Mouse (Mus musculus): ENCODE data around the gene Psme2. TPM values are rescaled to one million over a fixed set of nuclear protein-coding genes. Genes with fewer than 3 reads are reported as not detected.

Gene Psme2
- polyA plus RNA-seq, 1 experiment from 2014 or later, result 283 TPM

DNA sequence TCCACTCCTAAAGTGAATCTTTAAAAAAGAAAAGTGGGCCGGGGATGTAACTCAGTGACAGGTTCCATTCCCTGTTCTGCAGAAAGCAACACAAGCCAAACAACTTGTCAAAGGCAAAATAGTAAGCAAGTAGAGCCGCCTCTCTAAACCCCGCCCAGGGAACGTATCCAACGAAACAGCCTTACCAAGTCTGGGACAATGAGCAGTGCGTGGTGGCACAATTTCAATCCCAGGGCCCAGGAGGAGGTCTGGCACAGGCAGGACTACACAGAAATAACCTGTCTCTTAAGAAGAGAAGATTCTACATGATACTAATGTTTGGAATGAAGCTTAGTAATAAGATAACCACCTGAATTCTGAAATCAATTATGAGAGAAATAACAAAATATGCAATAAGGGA lies 40.7 kb downstream of the Psme2 start:
- Histone ChIP-seq H3K9me3 (replicated peaks; ENCODE audit: control insufficient read depth, low read length) (no peaks in the 10 kb centered on the region), H3K4me1 (ENCODE audit: control insufficient read depth, insufficient read depth, low read length) (no peaks in the 10 kb centered on the region), H3K27ac (ENCODE audit: low read length) (no peak overlapping the region), H3K36me3 (ENCODE audit: control insufficient read depth, insufficient read depth, low read length) (peaks cover 5% of the 10 kb centered on the region; the same call in 1 of the 2 replicates), H3K27me3 (ENCODE audit: control insufficient read depth, insufficient read depth, low read length) (no peaks in the 10 kb centered on the region), H3K4me2 (ENCODE audit: low read depth, low read length) (no peak overlapping the region), H3K4me3 (replicated peaks; ENCODE audit: low read length) (no peak overlapping the region), H3K9ac (ENCODE audit: low read length) (no peak overlapping the region)
- 77% methylated on average over 6 of the region's 6 CpGs for WGBS
- ATAC-seq (ENCODE audit: insufficient read depth, low FRiP score), result no peak

DNA sequence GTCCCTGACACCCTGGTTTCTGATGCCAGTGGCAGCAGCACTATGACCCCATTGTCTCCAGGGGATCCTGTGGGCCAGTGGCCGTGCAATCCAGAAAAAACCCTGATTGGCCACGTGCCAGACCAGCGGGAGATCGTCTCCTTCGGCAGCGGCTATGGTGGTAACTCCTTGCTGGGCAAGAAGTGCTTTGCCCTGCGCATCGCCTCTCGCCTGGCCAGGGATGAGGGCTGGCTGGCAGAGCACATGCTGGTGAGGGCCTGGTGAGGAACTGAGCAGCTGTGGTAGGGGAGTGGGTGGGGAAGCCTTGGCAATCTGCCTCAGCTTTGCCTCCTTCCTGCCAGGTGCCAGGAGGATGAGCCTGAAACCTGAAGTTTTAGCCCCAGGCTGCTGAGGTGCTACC lies 46.6 kb downstream of the Psme2 start:
- ATAC-seq (ENCODE audit: insufficient read depth, low FRiP score), result no peak
- peaks cover 5% of the 10 kb centered on the region; the same call in 1 of the 2 replicates for H3K36me3 ChIP-seq (ENCODE audit: control insufficient read depth, insufficient read depth, low read length)
- 72% methylated on average over 9 of the region's 9 CpGs for WGBS
- H3K4me1 ChIP-seq (ENCODE audit: control insufficient read depth, insufficient read depth, low read length), result peaks cover 14% of the 10 kb centered on the region
- H3K27me3 ChIP-seq (ENCODE audit: control insufficient read depth, insufficient read depth, low read length), result no peaks in the 10 kb centered on the region
- H3K27ac ChIP-seq (ENCODE audit: low read length), result no peak overlapping the region
- H3K9ac ChIP-seq (ENCODE audit: low read length), result no peak overlapping the region
- no peak overlapping the region for H3K4me3 ChIP-seq (replicated peaks; ENCODE audit: low read length)
- no peak overlapping the region for H3K4me2 ChIP-seq (ENCODE audit: low read depth, low read length)
- no peaks in the 10 kb centered on the region for H3K9me3 ChIP-seq (replicated peaks; ENCODE audit: control insufficient read depth, low read length)

DNA sequence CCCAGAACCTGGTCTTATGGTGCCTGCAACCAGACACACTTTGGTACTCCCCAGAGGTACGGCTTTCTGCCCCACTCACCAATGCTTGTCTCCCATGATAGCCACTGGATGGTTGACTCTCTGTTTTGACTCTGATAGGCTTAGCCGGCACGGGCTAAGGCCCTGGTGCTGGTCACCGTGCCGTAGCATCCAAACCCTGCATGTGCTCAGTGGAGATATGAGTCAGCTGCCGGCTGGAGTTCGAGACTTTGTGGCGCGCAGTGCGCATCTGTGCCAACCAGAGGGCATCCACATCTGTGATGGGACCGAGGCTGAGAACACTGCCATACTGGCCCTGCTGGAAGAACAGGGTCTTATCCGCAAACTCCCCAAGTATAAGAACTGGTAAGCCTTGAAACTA lies 48.6 kb downstream of the Psme2 start:
- no peak for ATAC-seq (ENCODE audit: insufficient read depth, low FRiP score)
- no peak overlapping the region for H3K27ac ChIP-seq (ENCODE audit: low read length)
- peaks cover 14% of the 10 kb centered on the region for H3K4me1 ChIP-seq (ENCODE audit: control insufficient read depth, insufficient read depth, low read length)
- no peaks in the 10 kb centered on the region for H3K9me3 ChIP-seq (replicated peaks; ENCODE audit: control insufficient read depth, low read length)
- H3K4me2 ChIP-seq (ENCODE audit: low read depth, low read length), result no peak overlapping the region
- no peaks in the 10 kb centered on the region for H3K27me3 ChIP-seq (ENCODE audit: control insufficient read depth, insufficient read depth, low read length)
- H3K36me3 ChIP-seq (ENCODE audit: control insufficient read depth, insufficient read depth, low read length), result no peaks in the 10 kb centered on the region; the same call in 1 of the 2 replicates
- no peak overlapping the region for H3K9ac ChIP-seq (ENCODE audit: low read length)
- H3K4me3 ChIP-seq (replicated peaks; ENCODE audit: low read length), result no peak overlapping the region
- WGBS, result 95% methylated on average over 12 of the region's 12 CpGs

DNA sequence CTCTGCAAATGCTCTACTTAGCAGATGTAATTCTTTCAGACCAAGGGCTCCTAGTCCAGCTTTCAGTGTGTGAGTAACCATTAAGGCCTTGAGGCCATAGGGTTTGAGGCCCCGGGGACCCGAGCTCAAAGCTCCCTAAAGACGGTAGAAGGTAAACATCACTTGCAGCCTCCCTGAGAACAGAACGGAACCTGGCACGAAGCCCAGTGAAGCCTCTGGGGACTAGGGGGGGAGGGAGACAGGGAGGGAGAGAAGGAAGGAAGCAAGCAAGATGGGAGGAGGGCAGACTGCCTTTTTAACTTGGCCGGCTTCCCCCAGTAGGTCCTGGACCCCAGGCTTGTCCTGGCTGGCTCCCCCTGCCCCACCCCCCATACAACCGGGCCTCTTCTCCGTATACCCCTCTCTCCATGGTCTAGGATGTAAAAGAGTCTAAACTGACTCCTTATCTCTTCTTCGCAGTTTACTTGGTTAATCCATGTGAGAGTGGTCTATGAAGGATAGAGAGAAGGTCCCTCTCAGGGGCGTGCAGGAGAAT lies 50.1 kb downstream of the Psme2 start:
- Histone ChIP-seq H3K9me3 (replicated peaks; ENCODE audit: control insufficient read depth, low read length) (no peaks in the 10 kb centered on the region), H3K9ac (ENCODE audit: low read length) (peak overlapping the region; percentile 76), H3K4me2 (ENCODE audit: low read depth, low read length) (peak overlapping the region; percentile 53), H3K27ac (ENCODE audit: low read length) (peak overlapping the region; percentile 91), H3K4me3 (replicated peaks; ENCODE audit: low read length) (peak overlapping the region; percentile 56), H3K27me3 (ENCODE audit: control insufficient read depth, insufficient read depth, low read length) (no peaks in the 10 kb centered on the region), H3K4me1 (ENCODE audit: control insufficient read depth, insufficient read depth, low read length) (peaks cover 14% of the 10 kb centered on the region), H3K36me3 (ENCODE audit: control insufficient read depth, insufficient read depth, low read length) (no peaks in the 10 kb centered on the region; the same call in 1 of the 2 replicates)
- 1% methylated on average over 10 of the region's 10 CpGs for WGBS
- peak; percentile 63 for ATAC-seq (ENCODE audit: insufficient read depth, low FRiP score)

DNA sequence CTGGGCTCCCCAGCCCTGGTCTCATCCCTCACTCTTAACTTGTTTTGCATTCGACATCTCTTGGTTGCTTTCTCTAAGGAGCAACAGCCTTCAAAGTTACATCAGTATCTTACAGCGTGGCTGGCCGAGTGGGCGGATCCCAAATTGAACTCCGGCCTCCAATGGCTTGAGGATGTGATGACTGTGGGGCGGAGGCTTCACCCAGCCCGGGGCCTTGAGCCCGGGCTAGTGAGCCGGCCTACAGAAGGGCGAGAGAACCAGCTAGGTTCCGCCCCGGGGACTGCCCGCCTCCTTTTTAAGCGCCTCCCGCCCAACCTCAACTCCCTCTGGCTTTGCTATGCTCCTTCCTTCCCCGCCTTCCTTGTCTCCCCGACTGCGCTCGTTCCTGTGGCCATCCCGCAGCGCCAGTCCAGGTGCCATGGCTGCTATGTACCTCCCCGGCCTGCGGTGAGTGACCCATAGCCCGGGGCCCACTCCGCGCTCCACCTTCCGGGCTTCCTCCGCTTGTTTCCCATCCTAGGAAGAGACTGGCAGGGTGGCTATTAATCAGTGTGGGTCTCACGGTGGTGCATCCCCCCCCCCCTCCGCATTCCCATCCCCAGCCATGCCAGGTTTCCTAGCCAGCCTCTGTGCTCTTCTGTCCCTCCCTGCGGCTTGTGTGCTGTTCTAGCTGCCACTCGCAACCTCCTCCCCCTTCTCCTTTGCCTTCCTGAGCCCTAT lies 50.7 kb downstream of the Psme2 start, which contains the start of gene Pck2:
TSS of gene Pck2 (plus strand) at position 200 of the 720 bp plus-strand sequence.
- Histone ChIP-seq H3K36me3 (ENCODE audit: control insufficient read depth, insufficient read depth, low read length) (no peaks in the 10 kb centered on the region; the same call in 1 of the 2 replicates), H3K9ac (ENCODE audit: low read length) (peak within 1 kb of the TSS; percentile 76), H3K27ac (ENCODE audit: low read length) (peak within 1 kb of the TSS; percentile 91), H3K4me1 (ENCODE audit: control insufficient read depth, insufficient read depth, low read length) (peaks cover 14% of the 10 kb centered on the region), H3K9me3 (replicated peaks; ENCODE audit: control insufficient read depth, low read length) (no peaks in the 10 kb centered on the region), H3K27me3 (ENCODE audit: control insufficient read depth, insufficient read depth, low read length) (no peaks in the 10 kb centered on the region), H3K4me3 (replicated peaks; ENCODE audit: low read length) (peak within 1 kb of the TSS; percentile 56), H3K4me2 (ENCODE audit: low read depth, low read length) (peak within 1 kb of the TSS; percentile 53)
- WGBS, result under 1% methylated on average over 32 of the region's 32 CpGs
- peak; percentile 95 for ATAC-seq (ENCODE audit: insufficient read depth, low FRiP score)

Other genes starting within 250 kb of the Psme2 start
- gene Dhrs4, start 112.4 kb downstream of the Psme2 start, polyA plus RNA-seq (2015; fragmentation: Nextera tagmentation; extraction: Ambion mirVana), result 108 and 109 TPM in 2 replicates
- 1.8 and 1.9 TPM in 2 replicates for gene Carmil3, start 100.5 kb downstream of the Psme2 start, polyA plus RNA-seq (2015; fragmentation: Nextera tagmentation; extraction: Ambion mirVana)
- 0.25 and 0.31 TPM in 2 replicates for gene Cpne6, start 80.7 kb downstream of the Psme2 start, polyA plus RNA-seq (2015; fragmentation: Nextera tagmentation; extraction: Ambion mirVana)
- not detected in 2 replicates for gene Nrl, start 66.1 kb downstream of the Psme2 start, polyA plus RNA-seq (2015; fragmentation: Nextera tagmentation; extraction: Ambion mirVana)
- 50.1 and 54.5 TPM in 2 replicates for gene Pck2, start 50.8 kb downstream of the Psme2 start, polyA plus RNA-seq (2015; fragmentation: Nextera tagmentation; extraction: Ambion mirVana)
- gene Dcaf11, start 31.1 kb downstream of the Psme2 start, polyA plus RNA-seq (2015; fragmentation: Nextera tagmentation; extraction: Ambion mirVana), result 76.7 and 77.6 TPM in 2 replicates
- 0.89 and 1.2 TPM in 2 replicates for gene A730061H03Rik, start 30.7 kb downstream of the Psme2 start, polyA plus RNA-seq (2015; fragmentation: Nextera tagmentation; extraction: Ambion mirVana)
- gene Fitm1, start 15.5 kb downstream of the Psme2 start, polyA plus RNA-seq (2015; fragmentation: Nextera tagmentation; extraction: Ambion mirVana), result 0.64 and 8.1 TPM in 2 replicates
- 149 and 162 TPM in 2 replicates for gene Psme1, start 13.0 kb downstream of the Psme2 start, polyA plus RNA-seq (2015; fragmentation: Nextera tagmentation; extraction: Ambion mirVana)
- 11.4 and 11.5 TPM in 2 replicates for gene Emc9, start 5.8 kb downstream of the Psme2 start, polyA plus RNA-seq (2015; fragmentation: Nextera tagmentation; extraction: Ambion mirVana)
- gene Rnf31, start 595 bp upstream of the Psme2 start, polyA plus RNA-seq (2015; fragmentation: Nextera tagmentation; extraction: Ambion mirVana), result 18.1 and 19.1 TPM in 2 replicates
- 10.7 and 12.4 TPM in 2 replicates for gene Irf9, start 12.5 kb upstream of the Psme2 start, polyA plus RNA-seq (2015; fragmentation: Nextera tagmentation; extraction: Ambion mirVana)
- 10.9 and 13.8 TPM in 2 replicates for gene Rec8, start 26.9 kb upstream of the Psme2 start, polyA plus RNA-seq (2015; fragmentation: Nextera tagmentation; extraction: Ambion mirVana)
- 86.3 and 114 TPM in 2 replicates for gene Ipo4, start 44.8 kb upstream of the Psme2 start, polyA plus RNA-seq (2015; fragmentation: Nextera tagmentation; extraction: Ambion mirVana)
- 2.0 and 2.5 TPM in 2 replicates for gene Gm49378, start 46.8 kb upstream of the Psme2 start, polyA plus RNA-seq (2015; fragmentation: Nextera tagmentation; extraction: Ambion mirVana)
- gene Tm9sf1, start 52.7 kb upstream of the Psme2 start, polyA plus RNA-seq (2015; fragmentation: Nextera tagmentation; extraction: Ambion mirVana), result 116 and 123 TPM in 2 replicates
- 0.50 and 1.1 TPM in 2 replicates for gene Tssk4, start 59.1 kb upstream of the Psme2 start, polyA plus RNA-seq (2015; fragmentation: Nextera tagmentation; extraction: Ambion mirVana)
- gene Mdp1, start 69.4 kb upstream of the Psme2 start, polyA plus RNA-seq (2015; fragmentation: Nextera tagmentation; extraction: Ambion mirVana), result 54.4 and 55.8 TPM in 2 replicates
- 58.0 and 63.4 TPM in 2 replicates for gene Gmpr2, start 80.8 kb upstream of the Psme2 start, polyA plus RNA-seq (2015; fragmentation: Nextera tagmentation; extraction: Ambion mirVana)
- 462 and 484 TPM in 2 replicates for gene Nedd8, start 81.0 kb upstream of the Psme2 start, polyA plus RNA-seq (2015; fragmentation: Nextera tagmentation; extraction: Ambion mirVana)
- 34.4 and 36.3 TPM in 2 replicates for gene Tinf2, start 90.7 kb upstream of the Psme2 start, polyA plus RNA-seq (2015; fragmentation: Nextera tagmentation; extraction: Ambion mirVana)
- 53.1 and 72.9 TPM in 2 replicates for gene Tgm1, start 122.8 kb upstream of the Psme2 start, polyA plus RNA-seq (2015; fragmentation: Nextera tagmentation; extraction: Ambion mirVana)
- 36.3 and 37.1 TPM in 2 replicates for gene Rabggta, start 131.2 kb upstream of the Psme2 start, polyA plus RNA-seq (2015; fragmentation: Nextera tagmentation; extraction: Ambion mirVana)
- 107 and 125 TPM in 2 replicates for gene Dhrs1, start 154.6 kb upstream of the Psme2 start, polyA plus RNA-seq (2015; fragmentation: Nextera tagmentation; extraction: Ambion mirVana)
- gene Nop9, start 154.6 kb upstream of the Psme2 start, polyA plus RNA-seq (2015; fragmentation: Nextera tagmentation; extraction: Ambion mirVana), result 23.8 and 28.4 TPM in 2 replicates
- gene Cideb, start 167.3 kb upstream of the Psme2 start, polyA plus RNA-seq (2015; fragmentation: Nextera tagmentation; extraction: Ambion mirVana), result 14.8 and 15.1 TPM in 2 replicates
- gene Ltb4r2, start 170.3 kb upstream of the Psme2 start, polyA plus RNA-seq (2015; fragmentation: Nextera tagmentation; extraction: Ambion mirVana), result 0.71 and 0.81 TPM in 2 replicates
- 2.4 and 4.8 TPM in 2 replicates for gene Ltb4r1, start 174.8 kb upstream of the Psme2 start, polyA plus RNA-seq (2015; fragmentation: Nextera tagmentation; extraction: Ambion mirVana)
- 7.7 and 8.2 TPM in 2 replicates for gene Adcy4, start 193.0 kb upstream of the Psme2 start, polyA plus RNA-seq (2015; fragmentation: Nextera tagmentation; extraction: Ambion mirVana)
- 32.7 and 34.4 TPM in 2 replicates for gene Ripk3, start 197.8 kb upstream of the Psme2 start, polyA plus RNA-seq (2015; fragmentation: Nextera tagmentation; extraction: Ambion mirVana)
- 32.9 and 33.9 TPM in 2 replicates for gene Nfatc4, start 232.0 kb upstream of the Psme2 start, polyA plus RNA-seq (2015; fragmentation: Nextera tagmentation; extraction: Ambion mirVana)